Mouse (Mus musculus) frontal cortex, adult (tissue): ENCODE measurements around the gene Sema4a.

Experiments
- ATAC-seq: cut with Nextera tagmentation; 2 replicates; pipeline ENCODE4 v1.9.2; 2017; ENCODE audit warnings: mild to moderate bottlenecking, moderate library complexity, mixed read lengths; ENCODE audit not compliant: low TSS enrichment

The Sema4a gene

DNA sequence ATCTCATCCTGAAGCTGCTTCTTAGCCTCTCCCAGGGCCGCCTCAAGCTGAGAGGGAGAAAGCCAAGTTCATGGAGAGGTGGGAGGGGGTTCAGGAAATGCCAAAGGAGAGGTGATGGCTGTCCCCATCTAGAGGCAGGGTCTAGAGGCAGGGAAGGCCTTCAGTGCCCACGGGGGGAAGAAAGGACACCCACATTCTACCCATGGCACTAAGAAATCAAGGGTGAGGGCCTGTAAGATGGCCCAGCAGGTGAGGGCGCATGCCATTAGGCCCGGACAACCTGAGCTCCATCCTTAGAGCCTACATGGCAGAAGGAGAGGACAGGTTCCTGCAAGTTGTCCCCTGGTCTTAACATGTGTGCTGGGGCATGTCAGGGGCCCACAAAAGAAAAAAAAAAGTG is 25.9 kb upstream of the Sema4a start:
- no peak for ATAC-seq

DNA sequence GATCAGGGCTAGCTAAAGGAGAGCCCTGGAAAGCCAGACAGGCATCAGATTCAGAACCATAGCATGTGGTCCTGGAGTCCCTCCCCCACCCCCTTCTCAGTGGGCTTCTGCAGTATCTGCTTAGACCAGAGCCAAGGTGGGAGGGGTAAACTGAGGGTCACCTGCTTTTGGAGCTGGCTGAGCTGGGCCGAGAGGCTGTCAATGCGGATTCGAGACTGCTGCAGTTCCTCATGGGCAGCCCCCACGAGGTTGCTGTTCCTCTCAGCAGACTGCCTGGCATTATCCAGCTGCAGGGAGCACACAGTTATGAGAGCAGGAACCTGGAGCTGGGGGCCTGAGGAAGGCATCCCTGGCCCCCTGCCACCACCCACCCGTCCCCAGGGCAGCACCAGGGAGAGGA is 25.1 kb upstream of the Sema4a start:
- no peak for ATAC-seq

DNA sequence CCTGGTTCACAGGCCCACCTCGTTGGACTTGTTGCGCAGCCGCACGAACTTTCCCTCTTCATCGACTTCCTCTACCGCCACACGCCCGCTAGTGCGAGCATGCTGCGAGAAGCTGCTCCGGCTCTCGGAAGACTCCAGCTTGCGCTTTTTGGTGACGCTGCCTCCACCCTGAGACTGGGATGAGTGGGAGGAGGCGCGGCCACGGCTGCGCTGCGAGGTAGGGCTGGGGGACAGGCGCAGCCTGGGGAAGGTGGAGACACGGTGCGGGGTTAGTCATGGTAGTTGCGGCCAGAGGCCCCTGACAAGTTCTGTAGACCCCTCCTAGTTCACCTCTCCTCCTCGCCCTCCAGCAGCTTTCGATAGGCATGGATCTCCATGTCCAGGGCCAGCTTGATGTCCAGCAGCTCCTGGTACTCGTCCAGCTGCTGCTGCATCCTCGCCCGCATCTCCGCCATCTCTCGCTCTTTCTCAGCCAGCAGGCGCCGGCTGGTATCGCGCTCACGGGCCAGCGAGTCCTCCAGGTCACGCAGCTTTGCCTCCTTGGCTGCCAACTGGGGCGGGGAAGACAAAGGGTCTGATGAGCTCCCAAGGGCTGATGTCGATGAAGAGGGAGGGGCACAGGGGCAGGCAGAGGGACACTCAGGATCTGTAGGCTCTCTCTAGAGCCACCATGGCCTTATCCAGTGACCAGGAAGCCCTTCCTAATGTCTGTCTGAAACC is 23.8 kb upstream of the Sema4a start:
- peak; percentile 47; the same call in 1 of the 2 replicates for ATAC-seq

DNA sequence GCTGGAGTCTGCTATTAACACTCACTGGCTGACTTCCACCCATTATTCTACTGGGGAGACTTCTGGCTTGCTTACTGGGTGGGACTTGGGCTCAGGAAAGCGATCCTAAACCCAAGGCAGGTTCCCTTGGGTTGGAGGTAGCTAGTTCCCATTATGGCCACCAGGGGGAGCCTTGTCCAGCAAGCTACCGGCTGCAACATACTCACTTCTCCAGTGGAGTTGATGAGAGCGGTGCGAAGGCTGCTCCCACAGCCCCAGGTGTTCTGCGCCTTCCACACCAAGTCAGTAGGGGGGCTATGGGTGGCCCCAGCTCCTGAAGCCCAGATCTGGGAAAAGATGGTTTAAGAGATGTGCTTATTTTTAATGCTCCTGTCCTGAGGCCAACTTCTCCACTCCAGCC is 22.6 kb upstream of the Sema4a start:
- ATAC-seq, result peak; percentile 60

DNA sequence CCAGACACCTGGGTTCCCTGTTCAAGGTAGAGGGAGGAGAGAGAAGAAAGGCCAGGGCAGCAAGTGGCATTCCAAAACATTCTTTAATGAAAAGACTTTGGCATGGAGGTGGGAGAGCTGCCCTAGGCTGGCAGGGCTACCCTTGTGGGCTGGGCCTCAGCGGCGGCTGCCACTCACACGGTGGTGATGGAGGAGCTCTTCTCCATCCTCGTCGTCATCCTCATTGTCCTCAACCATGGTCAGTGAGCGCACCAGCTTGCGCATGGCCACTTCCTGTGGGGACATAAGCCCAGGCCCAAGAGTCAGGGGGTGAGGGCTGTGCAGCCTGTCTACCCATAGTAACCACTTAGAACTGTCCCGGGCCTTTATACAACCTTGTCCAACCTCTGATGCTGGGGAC is 22.2 kb upstream of the Sema4a start:
- ATAC-seq, result no peak

DNA sequence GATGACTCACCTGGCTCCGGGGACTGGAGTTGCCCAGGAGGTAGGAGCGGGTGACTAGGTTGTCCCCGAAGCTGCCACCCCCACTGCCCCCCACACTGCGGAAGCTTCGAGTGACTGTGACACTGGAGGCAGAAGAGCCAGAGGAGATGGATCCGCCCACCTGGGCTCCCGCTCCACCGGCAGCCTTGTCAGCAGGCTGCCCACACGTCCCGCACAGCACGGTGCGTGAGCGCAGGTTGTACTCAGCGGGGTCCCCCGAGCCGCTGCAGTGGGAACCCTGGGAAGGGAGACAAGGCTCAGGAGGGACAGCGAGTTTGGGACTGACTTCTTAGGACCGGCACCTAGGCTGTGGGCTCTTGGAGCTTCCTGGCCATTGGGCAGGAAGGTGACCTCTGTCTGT is 21.4 kb upstream of the Sema4a start:
- peak; percentile 10; the same call in 1 of the 2 replicates for ATAC-seq

DNA sequence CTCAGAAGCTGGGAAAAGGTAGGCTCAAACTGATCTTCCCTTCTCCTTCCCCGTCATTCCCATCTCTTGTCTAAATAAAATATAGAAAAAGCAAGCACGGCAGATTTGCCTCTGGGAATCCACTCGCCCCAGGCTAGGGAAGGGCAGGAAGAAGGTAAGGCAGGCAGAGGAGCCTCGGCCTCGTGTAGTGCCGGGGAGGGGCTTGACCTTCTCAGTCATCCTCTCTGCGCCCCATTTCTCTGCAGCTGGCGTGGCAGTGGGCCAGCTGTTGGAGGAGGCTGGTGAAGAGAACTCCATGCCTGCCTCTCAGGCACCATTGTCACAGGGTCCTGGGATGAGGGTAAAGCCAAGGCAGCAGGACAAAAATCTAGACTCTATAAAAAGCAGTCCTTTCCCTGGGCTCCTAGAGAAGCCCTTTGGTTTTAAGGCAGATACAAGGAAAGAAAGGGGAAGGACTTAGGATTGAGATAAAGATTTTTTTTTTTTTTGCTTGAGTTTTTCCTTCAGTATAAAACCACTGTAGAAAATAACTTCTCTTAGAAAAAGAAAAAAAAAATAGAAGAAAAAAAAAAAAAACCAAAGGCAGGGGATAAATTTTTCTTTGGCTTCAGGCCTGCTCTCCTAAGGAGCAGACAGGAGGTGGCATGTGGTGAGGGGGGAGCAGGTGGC is 20.5 kb upstream of the Sema4a start:
- no peak for ATAC-seq

DNA sequence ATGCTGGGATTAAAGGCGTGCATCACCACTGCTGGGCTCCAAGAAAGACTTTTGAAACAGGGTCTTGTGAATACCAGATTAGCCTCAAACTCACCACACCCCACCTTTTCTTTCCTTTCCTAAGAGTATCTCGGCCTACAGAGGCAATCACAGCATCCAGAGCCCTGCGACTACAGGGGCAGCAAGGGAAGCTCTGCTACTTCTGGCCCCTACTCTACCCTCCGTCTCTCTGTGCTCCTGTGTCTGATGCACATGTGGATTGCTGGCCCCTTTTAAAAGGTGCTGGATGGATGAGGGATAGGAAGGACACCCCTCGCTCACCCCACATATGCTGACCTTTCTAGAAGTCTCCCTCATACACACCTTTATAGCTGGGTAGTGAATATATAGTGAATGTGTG is 19.7 kb upstream of the Sema4a start:
- no peak for ATAC-seq

DNA sequence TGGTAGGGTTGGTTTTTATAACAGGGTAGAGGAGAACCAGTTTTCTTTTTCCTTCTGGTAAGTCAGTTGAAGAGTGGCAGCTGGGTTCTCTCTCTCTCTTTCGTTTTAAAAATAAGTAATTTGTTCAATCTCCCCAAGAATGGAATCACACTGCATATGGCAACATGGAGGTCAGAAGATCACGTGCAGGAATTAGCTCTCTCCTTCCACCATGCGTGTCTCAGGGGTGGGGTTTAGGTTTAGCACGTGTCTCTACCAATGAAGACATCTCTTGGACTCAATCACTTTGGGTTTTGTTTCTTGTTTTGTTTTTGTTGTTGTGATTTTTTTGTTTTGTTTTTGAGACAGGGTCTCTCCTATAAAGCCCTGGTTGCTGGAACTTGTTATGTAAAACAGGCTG is 18.8 kb upstream of the Sema4a start:
- ATAC-seq, result no peak

DNA sequence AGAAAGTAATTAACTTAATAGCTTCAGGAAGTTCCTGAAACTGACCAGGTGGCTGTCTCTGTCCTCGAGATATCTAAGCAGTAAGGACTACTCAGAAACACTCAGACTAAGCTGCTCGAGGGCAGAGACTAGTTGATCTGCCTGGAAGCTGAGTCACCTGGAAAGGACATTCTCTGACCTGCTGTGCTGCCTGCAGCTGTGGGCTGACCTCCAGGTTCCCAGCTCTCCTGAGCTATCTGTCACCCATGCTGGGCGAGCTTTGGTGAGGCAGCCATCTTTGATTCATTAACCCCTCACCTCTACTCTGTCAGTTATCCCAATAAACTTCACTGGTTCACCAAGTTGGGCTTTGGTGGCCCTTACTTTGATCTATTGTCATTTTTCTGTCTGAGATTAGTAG is 18.2 kb upstream of the Sema4a start:
- ATAC-seq, result no peak

DNA sequence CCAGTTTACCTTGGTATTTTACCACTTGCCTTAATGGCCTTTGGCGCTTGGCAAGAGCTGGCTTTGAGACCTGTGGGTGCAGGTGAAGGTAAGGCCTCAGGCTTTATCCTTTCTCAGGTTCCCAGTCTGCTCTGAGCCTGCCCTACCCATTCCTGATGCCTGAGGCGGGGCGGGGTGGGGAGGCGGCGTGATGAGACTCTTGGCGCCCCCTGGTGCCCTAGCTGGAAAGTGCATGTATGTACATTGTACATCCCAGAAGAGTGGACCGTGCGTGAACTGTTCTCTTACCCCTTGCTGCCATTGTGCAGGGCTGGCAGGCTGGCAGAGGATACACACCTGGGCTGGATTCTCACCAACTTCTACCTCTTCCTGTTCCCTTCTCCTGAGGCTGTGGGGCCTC is 16.8 kb upstream of the Sema4a start:
- peak; percentile 80 for ATAC-seq

DNA sequence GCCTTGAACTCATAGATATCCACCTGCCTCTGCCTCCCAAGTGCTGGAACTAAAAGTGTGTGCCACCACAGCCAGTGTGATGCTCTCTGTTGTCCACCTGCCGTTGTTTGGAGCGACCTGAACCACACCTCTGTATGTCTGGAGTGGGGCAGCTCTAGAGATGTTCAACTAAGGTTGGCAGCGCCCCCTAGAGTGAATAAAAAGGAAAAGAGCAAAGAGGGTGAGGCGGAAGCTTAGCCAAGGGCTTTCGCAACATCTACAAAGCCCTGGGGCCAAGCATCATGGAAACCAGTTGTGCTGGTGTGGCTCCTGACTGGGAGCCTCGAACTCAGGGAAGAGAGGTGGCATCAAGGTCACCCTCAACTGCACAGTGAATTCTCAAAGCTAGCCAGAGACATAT is 15.4 kb upstream of the Sema4a start:
- no peak for ATAC-seq

DNA sequence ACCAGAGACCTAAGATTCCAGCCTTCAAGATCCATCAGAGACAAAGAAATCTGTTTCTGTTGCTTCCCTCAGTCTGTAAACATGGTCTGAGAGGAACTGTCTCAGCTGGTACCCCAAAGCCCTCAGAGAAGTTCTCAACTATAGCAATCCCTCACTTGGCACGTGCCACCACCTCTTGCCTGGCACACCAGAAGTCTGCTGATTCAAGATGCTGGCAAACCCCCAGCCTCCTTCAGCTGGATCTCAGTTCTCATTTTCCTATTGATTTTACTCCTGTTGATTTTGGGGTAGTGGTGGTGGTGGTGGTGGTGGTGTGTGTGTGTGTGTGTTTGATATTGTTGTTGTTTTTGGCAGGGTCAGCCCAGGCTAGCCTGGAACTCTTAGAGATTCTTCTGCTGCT is 12.6 kb upstream of the Sema4a start:
- ATAC-seq, result no peak

DNA sequence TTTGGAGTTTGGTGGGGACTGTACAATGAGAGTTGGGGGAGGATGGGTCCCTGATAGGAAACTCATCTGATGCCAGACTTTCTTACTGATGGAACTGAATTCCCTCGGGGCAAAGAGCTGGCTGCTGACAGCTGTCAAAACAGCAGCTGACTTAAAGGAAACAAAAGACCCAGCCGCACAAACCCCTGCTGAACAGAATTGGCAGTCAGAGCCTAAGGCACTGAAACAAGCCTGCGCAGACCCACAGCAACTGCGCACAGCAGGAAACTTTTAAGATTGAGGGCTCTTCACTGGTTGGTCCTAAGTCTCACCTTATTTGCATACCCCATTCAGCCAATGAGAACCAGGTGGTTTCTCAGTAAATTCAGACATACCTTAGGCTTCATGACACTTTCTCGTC is 12.0 kb upstream of the Sema4a start:
- ATAC-seq, result no peak

DNA sequence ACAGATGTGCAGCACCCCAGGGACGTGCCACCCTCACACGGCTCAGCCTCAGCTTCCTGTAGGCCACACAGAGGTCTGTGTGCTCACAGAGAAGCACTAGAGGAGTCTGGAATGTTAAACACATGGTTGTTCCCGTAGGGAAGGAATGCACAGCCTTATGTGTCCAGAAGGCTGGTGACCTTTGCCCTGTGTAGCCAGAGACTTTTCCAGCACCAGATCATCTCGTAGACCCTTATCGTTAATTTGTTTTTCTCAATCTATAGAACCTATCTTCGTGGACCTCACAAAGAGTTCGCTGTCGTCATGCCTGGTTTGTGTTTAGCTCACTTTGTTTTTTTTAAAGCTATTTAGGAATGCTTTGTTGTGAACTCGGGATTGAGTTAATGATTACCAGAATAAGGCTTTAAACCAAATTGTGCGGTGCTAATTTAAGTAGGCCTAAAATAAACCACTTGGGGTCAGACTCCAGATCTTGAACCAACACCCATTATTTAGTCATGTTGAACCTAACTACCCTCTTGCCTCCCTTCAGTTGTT is 10.0 kb upstream of the Sema4a start:
- ATAC-seq, result no peak

DNA sequence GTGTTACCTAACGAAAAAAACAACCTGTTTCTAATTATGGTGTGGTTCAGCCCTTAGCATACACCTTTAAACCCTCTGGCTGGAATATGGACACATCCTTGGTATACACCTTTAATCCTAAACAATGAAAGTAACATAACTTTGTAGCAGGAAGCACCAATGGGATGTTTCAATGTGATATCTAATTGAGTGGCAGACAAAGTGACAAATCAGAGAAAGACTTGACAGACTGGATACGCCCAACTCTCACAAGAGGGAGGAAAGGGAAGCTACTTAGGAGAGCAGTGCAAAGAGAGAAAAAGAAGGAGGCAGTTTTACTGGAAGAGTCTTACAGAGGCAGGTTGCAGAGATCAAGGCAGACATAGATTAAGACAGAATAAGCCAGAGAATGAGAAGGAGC is 8.5 kb upstream of the Sema4a start:
- ATAC-seq, result no peak

DNA sequence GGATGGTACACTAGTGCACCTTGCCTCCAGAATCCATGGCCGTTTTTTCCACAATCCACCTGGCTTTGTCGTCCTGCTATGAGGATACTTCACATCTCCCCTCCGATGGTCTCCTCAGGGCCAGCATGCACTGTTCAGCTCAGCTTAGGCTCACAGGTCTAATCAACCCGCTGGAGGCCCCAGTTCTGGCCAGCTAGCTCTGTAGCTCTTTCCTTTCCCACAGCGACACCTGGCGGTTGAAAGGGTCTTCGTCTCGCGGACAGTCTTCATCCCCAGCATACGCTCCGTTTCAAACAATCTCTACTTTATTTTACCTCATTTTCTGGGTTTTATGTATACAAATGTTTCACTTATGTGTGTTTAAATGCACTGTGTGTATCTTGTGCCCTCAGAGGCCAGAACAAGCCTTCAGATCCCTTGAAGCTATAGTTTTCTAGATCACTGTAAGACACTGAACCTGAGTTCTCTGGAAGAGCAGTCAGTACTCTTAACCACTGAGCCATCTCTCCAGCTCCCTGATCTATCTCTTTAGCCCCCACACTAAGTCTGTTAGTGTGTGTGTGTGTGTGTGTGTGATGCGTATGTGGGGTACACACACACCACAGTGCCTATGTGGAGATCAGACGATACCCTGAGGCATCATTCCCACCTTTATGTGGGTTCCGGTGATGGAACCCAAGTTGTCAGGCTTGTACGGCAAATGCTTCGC is 6.3 kb upstream of the Sema4a start:
- peak; percentile 94 for ATAC-seq

DNA sequence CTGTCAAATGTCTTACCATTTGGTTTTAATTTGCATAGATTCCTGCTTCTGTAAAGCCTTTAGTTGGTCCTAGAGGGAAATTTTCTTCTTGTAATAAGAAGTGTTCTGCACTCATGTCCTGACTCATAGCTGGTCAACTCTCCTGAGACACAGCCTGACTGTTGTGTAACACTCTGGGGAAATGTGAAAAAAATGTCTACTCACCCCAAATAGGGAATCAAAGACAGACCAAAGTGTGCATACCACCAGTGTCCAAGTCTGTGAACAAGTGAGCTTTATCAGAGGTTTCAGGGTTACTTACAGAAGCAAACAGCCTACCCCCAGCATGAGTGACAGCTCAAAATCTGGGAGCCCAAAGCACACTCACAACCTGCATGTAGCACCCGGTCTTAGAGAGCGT is 4.1 kb upstream of the Sema4a start:
- ATAC-seq, result no peak

DNA sequence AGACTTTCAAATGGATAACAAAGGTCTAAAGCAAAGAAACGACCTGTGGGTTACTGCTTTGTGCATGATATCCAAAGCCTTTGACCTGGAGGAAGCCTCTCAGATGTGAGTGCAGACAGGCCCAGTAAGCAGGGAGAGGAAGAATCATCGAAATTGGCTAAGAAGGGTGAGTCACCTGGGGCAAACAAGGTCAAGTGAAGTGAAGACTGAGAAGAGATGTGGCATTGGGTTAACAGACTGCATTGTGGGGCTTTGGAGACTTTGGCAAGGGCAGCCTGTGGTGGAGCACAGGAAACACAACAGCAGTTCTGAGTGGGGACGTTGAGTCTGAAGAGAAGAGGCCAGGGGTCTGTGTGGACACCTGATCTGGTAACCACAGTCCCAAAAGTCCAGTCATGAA is 3.4 kb upstream of the Sema4a start:
- no peak for ATAC-seq

DNA sequence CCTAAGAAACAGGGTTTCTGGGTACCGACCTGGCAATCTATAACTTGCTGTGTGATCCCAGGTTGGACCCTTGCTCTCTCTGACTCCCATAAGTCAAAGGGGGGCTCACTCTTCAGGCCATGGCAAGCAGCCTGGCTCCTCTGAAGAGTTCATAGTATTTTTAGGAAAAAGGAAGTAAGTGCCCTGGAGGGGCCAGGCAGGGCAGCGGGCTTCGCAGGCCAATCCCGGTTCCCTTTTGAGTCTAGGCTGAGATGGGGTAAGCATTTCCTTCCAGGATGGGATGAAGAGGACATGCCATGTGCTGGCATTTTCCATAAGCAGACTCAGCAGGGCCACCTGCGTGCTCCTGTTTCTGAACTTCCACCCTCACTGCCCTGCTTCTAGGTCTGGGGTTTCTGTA is 953 bp downstream of the Sema4a start:
- ATAC-seq, result no peak

DNA sequence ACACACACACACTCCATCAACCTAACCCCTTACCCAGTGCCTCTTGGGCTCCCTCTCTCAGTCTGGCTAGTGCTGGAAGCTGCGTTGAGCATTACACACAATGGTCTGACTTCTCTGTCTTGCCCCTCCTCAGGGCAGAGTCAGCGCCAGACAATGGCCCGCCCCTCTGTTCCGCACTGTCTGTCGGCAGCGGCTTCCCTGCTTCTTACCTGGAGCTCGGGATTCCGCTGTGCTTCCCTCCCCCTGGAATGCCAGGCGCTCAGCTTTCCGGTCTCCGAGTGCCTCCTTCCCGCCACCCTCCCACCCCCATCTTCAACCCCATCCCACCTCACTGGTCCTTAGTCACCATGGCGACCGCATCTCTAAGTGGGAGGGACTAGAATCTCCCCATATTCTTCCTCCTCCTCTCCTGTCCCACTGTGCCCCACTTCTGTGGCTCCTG is 2.2 kb downstream of the Sema4a start:
- ATAC-seq, result peak; percentile 73

DNA sequence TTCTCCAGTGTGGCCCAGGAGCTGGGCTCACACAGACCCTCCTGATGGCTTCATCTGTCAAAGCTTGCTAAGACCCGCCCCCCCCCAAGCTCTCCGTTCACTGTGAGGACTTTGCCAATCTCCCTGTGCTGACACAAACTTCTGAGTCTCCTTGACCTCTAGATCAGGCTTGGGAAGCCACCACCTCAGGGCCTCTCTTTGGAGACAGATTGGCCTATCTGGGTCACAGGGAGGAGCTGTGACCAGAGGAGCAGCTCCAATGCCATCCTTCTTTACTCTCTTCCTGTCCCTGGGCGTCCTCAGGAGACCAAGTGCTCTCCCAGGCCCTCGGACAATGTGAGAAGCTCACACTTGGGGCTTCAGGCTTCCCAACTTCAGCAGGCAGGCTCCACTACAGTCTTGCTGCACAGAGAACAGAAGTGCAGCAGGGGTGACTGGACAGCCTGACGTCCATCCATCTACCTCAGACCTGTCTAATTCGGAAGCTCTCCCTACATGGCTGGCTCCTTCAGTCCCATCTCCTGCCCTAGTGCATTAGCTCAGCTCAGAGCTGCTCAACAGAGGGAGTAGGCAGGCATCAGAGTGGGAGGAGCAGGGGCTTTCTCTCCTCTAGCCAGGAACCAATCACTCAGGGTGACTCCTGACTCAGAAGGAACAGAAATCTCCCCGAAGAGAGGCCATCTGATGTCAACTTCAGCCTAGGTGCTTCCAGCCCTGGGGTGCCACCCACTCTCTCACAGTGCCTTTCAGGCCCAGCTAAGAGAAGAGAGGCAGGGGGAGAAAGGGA is 4.0 kb downstream of the Sema4a start:
- 0 out of 2 replicates have a peak, but pooled peaks have one; percentile 45 for ATAC-seq
